Mouse (Mus musculus) kidney, postnatal 4 days (tissue): ENCODE results near the gene Gm43552.
"Not testable (repeated sequence)": the region's sequence is repeated elsewhere in the genome, so short reads cannot be mapped to it uniquely, and the experiment has no call there.

ENCODE experiments used
- DNase-seq, 2 experiments: peaks; one replicate each; pipeline ENCODE4 v3.0.0; 2021; ENCODE audit warnings: mixed read lengths in 2 of 2

Gene Gm43552

DNA sequence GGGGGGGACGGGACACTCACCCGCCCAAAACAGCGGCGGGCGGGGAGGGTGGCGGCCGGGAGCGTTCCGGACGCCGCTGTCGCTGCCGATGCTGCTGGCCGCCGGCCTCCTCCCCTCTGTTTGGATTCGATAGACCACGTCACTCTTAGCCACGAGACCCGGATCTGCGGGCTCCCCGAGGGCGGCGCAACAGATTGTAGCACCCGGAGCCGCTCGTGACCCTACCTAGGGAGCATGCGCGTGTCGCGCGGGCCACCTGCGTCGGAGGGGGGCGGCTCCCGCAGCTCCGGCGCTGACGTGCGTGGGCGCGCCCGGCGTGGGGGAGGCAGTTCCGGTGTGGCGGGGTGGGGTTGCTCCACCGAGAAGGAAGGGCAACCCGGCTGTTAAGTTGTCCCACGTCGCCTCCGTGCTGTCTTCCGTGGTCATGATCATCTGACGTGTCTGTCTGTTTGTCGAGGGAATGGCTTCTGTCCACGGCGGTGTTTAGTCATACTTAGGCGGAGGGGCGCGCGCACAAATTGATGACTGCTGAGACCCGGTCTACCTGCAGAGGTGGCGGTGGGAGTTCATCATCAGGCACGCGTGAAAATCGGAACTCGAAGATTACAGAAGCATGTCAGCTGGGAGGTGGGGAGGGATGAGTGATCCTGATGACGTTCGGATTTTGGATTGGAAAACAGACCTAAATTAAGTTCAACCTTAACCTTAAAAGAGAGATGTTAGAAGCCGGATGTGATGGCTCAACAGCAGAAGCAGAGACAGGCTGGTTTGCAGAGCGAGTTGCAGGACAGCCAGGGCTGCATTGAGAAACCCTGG is at the start of gene Gm43552:
Gene Gm43552, minus strand, starts transcription at position 118 of the 816 bp plus-strand sequence.
- peak; percentile 94 to 97 for DNase-seq

DNA sequence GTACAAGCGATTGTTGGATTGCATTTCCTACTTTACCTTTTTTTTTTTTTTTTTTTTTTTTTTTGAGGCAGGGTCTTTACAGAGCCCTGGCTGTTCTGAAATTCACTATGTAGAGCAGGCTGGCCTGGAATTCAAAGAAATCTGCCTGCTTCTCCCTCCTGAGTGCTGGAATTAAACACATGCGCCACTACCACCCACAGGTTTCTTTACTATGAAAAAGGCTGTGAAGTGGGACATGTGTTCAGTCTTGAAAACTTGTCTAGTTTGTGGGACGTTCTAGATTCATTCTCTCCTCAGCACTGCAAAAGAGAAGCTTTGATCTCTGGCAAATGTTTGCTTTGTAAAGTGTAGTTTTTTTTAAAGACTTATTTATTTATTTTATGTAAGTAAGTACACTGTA is 49.3 kb upstream of the Gm43552 start:
- DNase-seq, result no peak

DNA sequence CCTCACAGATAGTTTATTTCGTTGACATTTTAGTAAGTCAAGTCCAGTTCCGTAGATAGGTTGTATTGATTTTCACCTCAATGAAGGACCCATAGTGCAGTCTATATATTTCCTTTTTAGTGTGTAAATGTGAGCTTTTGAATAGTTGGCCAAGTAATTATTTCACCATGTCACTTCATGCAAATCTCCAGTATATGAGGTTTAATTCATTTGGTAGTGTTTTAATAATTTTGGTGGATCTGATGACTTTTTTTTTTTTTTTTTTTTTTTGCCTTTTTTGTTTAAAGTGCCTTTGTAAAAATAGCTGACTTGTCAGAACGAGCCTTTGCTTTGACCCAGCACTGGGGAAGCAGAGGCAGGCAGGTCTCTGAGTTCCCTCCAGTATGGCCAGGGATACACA is 47.2 kb upstream of the Gm43552 start:
- DNase-seq, result no peak

DNA sequence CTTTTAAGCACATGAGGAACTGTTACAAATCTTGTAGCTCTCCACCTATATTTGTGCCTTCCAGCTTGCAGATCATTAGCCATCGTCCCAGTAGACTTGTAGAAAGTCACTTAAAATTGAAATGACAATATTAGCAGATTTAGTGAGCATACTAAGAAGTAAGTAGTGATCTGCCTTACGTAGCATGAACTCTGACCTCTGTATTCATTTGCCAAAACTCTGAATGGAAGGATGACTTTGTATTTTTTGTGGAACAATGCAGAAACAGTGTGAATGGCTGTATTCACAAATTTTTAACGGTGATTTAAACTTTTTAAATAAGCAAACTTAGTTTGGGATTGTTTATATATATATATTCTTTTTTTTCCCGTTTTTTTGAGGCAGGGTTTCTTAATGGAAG is 46.2 kb upstream of the Gm43552 start:
- DNase-seq, result no peak

DNA sequence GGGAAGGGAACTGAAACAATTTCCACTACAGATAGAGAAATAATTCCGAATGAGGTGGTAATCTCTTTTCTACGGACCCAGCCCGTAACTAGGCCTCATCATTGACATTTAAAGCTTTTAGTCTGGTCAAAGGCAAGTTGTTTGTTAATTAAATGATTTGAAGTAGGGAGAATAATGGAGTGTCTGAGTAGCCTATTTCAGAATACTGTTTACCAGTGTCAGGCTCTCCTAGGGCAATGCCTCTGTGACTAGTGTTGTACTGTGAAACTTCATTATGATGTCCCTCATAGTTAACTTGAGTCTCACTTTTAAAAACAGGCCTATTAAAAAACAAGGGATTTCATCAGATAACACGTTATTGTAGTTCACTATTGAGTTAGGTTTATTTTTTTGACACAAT is 45.5 kb upstream of the Gm43552 start:
- DNase-seq, result no peak

DNA sequence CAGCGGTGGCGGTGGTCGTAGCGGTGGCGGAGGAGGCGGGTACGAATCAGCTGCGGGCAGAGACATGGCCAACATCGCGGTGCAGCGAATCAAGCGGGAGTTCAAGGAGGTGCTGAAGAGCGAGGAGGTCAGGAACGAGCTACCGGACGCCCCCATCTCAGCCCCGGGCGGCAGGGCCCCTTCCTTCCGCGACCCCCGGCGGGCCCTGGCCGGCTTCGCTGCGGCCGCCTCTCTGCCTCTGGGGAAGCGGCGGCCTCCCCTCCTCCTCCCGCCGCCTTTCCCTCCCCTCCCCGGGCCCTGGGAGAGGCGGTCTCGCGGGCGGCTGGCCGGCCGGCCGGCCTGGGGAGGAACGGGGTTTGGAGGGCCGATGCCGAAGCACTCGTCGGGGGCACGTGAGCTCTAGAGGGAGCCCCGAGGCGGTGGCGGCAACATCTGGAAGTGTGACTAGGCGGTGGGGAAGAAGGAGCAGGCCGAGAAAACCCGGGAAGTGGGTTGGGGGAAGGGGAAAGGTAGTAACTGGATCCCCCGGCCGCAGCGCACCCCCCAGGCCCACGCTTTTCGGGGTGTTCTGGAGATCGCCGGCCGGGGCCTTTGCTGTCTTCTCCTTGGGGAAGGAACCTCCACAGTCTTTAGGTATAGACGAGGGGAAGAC is 44.9 kb upstream of the Gm43552 start:
- peak; percentile 64 to 80 for DNase-seq

DNA sequence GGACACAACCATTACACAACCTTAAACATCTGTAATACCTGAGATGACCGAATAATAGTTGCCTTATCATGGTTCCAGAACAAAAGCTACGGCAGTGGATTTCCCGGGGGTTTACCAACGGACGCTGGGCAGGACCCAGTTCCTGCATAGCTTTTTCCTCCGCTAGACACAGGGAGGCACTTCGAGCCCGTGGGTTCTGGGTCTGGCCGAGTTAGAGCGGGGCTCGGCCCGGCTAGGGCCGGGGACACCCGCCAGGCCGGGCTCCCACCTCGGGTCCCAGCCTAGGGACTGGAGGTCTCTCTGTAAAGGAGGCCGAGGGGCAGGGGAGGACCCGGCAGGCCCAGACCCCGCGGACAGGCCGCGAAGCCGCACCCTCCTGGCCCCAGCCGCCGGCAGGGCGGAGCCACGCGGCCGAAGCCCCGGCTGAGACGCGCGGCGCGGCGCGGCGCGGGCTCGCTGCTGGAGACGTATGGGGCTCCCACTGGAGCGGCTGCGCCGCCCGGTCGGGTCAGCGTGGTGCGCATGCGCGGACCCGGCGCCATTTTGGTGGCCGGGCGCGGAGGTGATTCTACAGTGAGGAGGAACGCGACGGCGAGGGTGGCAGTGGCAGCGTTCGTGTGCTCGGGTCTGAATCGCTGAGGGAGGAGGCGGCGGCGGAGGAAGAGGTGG is 44.3 kb upstream of the Gm43552 start, which contains the start of the genes Smim14 and Ube2k:
Gene Smim14, minus strand, starts transcription at position 434 of the 669 bp plus-strand sequence.
Gene Ube2k, plus strand, starts transcription at position 483 of the 669 bp plus-strand sequence.
- DNase-seq, result peak; percentile 95 to 97

DNA sequence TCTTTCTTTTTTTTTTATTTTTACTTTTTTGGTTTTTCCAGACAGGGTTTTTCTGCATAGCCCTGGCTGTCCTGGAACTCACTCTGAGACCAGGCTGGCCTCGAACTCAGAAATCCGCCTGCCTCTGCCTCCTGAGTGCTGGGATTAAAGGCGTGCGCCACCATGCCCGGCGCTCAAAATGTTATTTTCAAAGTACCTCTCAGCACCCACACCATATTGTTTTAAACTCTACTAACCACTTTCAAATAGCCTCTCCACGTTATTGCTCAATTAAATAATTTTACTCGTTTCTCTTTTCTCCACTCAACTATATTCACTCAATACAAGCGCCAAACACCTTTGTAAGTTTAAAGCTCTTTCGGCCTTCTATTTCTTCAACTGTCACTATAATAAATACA is 43.4 kb upstream of the Gm43552 start:
- not testable (repeated sequence) for DNase-seq

DNA sequence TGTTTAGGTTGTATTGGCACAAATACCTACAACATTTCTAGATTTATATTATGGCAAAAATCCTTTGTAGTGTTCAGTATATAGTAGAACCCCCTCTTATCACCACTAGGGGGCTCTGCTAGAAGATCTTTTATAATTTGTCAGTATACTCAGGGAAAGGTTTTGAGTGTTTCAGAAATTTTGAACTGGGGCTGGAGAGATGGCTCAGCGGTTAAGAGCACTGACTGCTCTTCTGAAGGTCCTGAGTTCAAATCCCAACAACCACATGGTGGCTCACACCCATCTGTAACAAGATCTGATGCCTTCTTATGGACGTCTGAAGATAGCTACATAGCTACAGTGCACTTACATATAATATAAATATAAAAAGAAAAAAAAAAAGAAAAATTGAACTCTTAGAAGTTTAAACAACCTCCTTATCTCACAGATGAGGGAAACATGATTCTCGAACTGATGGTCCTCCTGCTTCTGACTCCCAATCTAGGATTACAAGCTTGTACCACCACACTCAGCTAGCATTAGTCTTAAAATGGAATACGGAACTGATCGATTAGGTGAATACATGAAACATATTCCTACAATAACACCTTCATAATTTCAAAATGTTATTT is 42.9 kb upstream of the Gm43552 start:
- DNase-seq, result peak in 1 of 2 experiments; percentile 19

DNA sequence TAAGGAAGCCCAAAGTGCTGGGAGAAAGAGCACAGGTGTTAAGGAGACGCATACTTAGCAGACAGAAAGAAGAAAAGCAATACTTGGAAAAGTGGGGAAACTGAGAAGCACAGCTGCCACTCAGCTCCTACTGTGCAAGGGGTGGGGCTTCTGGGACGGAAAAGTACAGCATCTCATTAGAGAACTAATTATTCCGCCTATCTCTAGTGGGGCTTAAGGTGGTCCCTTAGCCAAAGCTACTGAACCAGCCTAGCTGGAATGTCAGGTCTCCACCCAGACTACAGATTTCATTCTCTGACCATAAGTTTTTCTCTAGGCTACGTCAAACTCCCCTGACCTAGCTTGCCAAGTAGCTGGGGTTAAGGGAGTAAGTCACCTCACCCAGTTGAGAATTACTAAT is 41.9 kb upstream of the Gm43552 start:
- DNase-seq, result no peak

DNA sequence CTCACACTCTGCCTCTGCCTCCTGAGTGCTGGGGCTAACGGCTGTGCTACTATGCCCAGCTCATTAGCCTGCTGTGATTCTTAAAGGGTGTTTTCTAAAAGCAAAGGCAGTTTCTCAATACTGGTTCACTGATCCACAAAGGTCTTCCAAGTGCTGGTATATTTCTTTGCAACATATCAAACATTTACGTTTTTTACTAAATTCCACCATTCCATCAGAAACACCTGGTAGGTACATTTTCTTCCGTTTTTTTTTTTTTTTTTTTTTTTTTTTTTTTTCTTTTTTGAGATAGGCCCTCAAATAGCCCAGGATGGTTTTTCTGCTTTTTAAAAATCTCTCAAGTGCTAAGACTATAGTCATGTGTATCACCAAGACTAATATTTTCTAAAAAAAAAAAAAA is 38.6 kb upstream of the Gm43552 start:
- no peak for DNase-seq

DNA sequence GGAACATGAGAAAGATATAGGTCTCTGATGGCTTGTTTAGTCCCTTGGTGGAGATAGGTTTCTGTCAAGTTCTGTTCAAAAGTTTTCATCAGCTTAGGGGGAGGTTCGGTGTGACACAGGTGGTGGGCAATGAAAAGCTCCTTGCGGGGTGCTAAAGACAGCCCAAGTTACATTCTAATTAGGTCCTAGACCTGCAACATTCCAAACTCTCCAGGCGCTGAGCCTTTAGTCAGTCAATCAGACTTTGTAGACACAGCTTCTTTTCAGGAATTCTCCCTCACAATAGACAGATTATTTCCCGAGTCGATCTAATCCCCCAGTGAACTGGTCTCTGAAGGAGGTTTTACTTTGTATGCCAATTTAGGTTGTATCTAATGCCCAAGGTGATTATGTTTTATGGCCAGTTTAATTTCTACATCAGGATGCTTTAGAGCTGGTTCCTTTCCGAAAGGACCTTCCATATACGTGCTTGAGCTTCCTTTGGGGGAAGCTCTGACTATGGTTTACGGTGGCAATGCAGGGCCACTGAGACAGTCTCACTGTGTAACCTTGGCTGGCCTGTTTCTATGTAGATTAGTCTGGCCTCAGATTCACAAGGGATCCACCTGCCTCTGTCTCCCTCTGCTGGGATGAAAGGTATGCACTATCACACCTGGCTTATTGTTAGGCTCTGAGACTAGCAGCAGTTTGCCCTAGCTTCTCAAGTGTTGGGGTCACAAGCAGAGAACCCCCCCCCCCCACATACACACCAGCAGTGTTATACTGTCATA is 33.2 kb upstream of the Gm43552 start:
- peak; percentile 20 to 23 for DNase-seq

DNA sequence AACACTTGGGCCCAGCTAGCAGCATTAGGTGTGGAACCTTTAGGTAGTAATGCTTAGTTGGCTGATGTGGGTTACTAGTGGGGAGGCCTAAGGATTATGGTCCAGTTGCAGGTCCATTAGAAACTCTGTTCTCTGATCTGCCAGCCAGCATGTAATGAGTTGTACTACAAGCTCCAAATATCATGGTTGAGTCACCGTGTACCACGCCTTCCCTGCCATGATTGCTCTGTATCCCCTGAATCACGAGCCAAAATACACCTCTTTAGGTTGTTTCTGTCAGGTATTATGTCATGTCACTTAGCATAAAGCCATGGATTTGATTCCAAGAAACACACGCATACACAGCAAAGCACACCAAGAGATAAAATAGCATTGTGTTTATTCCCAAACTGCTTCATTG is 32.2 kb upstream of the Gm43552 start:
- DNase-seq, result no peak

DNA sequence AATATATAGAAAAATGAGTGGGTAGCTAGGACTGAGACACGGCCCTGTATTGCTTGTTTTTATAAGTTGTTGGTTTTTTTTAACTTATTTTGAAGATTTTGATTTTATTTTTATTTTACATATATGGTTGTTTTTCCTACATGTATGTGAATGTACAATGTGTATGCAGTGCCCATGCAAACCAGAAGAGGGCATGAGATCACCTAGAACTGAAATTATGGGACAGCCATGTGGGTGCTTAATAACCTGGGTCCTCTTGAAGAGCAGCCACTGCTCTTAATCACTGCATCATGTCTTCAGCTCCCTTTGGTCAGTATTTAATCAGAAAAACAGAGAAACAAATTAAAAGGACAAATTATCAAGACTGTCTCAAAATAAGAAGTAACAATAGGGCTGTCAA is 29.2 kb upstream of the Gm43552 start:
- DNase-seq, result no peak

DNA sequence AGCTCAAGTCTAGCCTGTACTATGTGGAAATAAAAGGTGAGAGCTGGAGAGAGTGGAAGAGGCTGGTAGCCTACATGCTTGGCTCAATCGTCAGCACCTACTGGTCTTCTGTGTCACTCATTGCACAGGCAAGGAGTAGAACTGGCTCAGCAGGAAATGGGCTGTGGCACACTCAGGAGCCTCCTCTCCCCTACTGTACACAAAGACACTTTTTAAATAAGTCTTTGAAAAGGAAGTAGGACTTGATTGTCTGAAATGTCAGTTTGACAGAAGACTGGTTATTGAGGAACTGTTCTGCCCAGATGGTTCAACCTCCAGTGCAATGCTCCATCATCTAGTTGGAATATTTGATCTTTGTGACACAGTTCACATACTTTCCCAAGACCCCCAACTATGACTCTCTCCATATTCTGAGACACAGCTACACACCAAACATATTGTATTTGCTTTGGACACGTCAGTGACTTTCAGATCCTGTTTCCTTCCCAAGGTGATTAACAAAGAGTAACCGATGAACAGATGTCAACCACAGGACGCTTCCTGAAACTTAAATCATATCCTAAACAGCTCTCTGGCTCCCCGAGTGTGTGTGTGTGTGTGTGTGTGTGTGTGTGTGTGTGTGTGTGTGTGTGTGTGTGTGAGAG is 22.1 kb upstream of the Gm43552 start:
- no peak for DNase-seq

DNA sequence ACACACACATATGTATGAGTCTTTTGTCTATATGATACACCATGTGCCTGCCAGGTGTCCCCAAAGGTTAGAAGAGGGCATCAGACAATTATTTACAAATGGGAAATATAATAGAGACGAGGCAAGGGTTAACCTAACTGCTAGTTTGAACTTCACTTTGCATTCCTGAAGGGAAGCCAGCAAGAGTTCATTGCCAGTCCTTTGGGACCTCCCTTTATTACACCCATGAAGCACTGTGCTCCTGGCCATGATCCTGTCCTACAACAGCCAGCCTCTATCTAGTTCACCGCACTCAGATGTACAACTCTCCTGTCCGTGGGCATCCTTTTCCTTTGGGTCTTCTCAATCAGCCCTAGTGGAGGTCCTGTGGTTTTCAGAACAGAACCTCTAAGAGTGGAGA is 20.9 kb upstream of the Gm43552 start:
- no peak for DNase-seq

DNA sequence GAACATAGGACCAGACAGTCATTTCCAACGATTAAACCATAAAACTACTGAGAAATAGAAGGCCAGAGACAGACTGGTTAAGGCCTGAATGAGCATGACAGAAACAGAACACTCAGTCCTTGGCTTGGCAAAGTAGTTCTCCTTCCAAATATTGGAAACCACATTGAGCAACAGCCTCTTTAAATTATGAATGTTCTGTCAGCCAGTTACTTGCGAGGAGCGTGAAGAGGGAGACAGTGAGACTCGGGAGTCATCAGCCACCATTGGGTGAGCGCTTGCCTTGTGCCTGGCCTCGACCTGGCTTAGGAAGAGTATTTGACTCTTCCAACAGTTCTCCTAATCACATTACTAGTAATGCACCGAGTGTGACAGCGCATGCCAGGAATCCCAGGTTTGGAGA is 15.8 kb upstream of the Gm43552 start:
- no peak for DNase-seq

DNA sequence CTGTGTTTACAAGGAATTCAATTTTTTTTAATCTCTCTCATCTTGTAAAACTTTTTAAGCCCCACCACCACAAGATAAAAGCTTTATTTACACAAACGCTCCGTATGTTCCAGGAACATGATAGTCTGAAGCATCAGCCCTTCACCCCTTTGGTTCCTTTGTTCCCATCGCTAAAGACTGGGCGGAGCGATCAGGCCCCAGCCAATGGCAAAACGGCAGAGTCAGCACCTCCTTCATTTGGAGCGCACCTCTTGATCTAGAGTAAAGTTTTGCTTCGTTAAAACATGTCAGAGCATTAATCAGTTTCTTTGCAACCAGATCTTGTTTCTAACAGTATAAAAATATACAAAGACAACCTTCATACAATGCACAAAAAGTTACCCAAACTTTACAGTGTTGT is 13.2 kb upstream of the Gm43552 start:
- DNase-seq, result peak; percentile 54 to 63

DNA sequence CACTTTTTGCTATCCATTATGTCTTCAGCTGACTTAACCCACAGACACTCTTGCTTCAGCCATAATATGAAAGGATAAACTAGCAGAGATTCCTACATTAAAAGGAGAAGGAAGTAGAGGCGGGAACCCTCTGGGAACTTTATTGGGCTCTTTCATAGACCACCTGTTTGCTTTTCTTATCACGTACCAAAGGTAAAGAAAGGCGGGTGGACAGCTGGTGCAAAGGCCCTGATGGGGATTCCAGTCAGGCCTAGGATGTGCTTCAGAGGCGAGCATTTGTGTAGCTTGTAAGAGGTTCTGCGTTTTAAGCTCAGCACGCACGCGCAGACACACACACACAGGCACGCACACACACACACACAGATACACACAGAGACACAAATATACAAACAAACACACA is 8.8 kb upstream of the Gm43552 start:
- DNase-seq, result no peak

DNA sequence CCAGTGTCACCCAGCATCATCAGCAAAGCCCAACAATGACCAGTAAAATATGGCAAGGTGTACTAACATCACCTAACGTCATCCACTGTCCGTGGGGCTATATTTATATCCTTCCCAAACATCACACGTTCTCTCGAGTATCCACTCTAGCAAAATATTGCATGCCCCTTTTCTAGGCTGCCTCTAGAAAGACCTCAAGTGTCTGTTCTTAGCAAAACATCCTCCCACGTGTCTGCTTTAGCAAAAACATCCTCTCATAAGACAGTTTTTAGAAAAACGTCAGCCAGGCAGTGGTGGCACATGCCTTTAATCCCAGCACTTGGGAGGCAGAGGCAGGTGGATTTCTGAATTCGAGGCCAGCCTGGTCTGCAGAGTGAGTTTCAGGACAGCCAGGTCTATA is 7.6 kb upstream of the Gm43552 start:
- DNase-seq, result no peak

DNA sequence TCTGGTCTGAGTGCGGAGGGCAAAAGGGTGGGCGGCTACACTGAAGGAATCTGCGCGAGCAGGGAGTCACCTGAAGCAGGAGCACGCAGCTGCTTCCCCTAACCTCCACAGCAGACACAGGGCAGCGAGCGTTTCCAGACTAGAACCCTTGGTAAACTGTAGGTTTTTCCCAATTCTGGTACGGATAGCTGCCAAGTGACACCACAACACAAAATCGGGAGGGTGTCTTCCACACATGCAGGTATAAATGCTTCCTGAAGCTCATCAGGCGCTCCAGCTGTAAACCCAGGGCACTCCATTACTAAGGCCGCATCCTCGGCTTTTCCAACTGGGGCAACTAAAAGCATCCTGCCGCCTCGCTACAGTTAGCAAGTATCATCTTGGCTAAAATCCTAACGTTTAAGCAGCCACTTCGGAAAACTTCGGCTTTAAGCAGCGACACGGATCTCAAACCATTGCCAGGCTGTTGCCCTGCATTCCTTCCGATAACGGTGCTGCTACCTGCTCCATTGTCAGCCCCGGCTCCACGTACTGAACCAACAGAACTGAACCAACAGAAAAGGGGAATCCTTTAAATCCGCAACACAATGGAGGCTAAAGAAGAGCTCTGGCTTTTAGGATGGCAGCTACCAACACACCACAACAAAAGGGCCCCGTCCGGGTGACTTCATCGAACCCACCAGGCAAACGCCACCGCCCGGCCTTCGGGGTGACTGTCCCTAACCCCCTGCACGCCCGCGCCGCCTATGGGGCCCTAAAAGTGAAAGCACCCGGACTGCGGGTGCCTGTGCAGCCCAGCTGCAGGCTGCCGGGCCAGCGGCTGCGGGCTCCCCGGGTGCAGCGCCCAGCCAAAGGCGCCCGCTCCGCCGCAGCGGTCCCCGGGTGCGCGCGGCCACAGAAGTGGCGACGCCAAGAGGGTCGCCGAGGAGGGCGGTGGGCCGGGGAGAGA is 592 bp downstream of the Gm43552 start:
- DNase-seq, result peak; percentile 76 to 85
